Mouse (Mus musculus) urinary bladder, postnatal 36 days (tissue): ENCODE measurements at regions not wholly inside any gene's neighbourhood (a gene's known extent, or its start where the extent isn't known, plus 50 kb on each side); places are given as distances from the start of the nearest gene placed in this dataset.
"Not testable (repeated sequence)": the region's sequence is repeated elsewhere in the genome, so short reads cannot be mapped to it uniquely, and the experiment has no call there.

Experiments
- DNase-seq, 2 experiments: peaks; one replicate each; pipeline ENCODE4 v3.0.0; 2022; ENCODE audit warnings: low spot score in 2 of 2, mixed read lengths in 1 of 2

GRCm38 (mm10) chr17:60268846-60269245, 1255.7 kb upstream of the Nudt12 start:
- no peak for DNase-seq

GRCm38 (mm10) chr17:60267247-60268216, 1254.4 kb upstream of the Nudt12 start:
- no peak for DNase-seq

- DNase-seq: not testable (repeated sequence)
These were observed 1242.2 kb upstream of the Nudt12 start for GRCm38 (mm10) chr17:60255338-60255737.

- no peak for DNase-seq
These were observed 1236.8 kb upstream of the Nudt12 start for GRCm38 (mm10) chr17:60249923-60250322.

GRCm38 (mm10) chr17:60234519-60234918, 1221.3 kb upstream of the Nudt12 start:
- DNase-seq: no peak

DNA sequence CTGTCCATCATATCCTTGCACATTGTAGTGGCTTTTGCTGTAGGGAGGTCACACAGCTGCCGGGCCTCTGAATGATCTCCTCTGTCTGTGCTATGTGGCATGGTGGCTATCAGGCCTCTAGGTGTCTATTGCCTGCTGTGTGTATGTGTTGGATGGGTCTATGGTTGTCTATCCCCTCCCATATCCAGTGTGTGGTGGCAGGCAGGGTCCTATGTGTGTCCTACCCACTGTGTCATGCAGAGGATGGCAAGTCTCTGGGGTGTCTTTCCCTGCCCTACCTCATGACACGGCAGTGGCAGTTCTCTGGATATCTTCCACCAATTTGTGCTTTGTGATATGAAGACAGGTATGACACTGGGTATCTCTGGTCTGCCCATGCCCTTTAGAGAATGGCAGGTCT, 1183.8 kb upstream of the Nudt12 start:
- DNase-seq: no peak

GRCm38 (mm10) chr17:60181241-60181640, 1168.1 kb upstream of the Nudt12 start:
- no peak for DNase-seq

DNA sequence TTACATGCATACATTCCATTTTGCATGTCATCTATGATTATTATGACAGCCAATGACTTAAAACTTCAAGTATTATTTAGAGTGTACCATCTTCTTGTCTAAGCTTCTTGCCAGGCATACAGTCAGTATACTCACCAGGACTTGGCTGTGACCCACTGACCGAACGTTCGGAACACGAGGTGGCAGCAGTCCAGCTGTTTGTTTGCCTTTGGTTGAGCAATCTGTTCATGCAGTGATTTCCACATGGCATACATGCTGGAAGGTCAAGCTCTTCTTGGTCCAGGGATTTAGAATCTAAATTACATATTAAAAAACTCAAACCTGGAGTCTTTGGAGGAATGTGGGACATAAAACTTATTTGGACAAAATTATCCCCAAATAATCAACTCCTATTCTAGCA, 1167.5 kb upstream of the Nudt12 start:
- DNase-seq: peak in 1 of 2 experiments; percentile 23

DNA sequence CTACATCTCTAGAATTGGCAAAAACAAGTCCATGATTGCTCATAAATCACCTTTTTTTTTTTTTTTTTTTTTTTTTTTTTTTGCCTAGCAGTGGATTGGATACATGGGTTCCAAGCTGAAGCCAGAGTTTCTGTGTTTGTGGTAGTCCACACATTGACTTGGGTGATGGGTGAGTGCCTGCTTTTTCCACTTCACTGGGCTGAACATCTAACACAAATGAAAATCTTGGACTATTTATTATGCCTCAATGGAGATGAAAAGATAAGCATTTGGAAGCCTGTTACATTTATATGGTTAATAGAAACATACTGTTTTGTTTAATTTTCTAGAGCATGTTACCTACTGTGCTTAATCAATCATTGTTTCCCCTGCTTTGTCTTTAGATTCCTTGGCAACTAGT, 1152.4 kb upstream of the Nudt12 start:
- no peak for DNase-seq

DNA sequence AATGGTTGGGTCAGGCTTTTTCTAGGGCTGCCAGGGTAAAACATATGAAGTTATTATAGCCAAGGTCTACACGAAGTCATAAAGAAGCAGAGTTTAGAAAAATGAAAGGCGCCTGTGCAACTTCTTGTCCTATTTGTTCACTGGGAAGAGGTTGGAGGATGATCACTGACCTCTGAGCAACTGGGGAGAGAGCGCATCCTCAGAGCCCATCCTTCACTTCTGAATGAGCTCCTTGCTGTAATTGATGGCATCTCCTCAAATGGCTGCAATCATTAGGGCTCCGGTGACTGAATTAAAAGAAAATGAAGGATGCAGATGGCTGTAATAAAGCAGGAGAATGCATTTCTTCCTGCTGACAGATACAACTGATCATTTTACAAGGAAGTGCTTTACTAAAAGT, 1117.4 kb upstream of the Nudt12 start:
- DNase-seq: no peak

DNA sequence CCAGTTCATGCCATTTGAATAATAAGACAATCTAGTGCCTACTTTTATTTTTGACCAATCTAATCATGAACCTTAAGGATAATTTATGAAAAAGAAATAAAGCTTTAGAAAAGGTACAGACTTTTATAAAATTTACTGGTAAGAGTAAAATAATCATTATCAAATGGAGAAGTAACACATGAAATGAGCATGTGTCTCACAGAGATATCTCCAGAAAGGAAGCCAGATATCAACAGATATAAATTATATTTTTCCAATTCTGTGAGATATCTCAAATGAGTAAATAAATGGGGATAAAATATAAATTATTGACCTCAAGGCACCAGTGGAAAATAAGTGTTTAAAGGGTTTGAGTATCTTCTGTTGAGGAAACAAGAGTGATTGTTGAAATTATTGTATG, 1085.6 kb upstream of the Nudt12 start:
- no peak for DNase-seq
